Mouse (Mus musculus): ENCODE results near the gene Tpo. TPM values are rescaled to one million over a fixed set of nuclear protein-coding genes. Genes with fewer than 3 reads are reported as not detected.

Gene Tpo
- not detected in 2 replicates for polyA plus RNA-seq (2014; fragmentation: Nextera tagmentation; extraction: Ambion mirVana)

GRCm38 (mm10) chr12:30132524-30132923 lies at the start of gene Tpo:
Gene Tpo, minus strand, starts transcription at chr12:30132624.
- H3K27me3 ChIP-seq (replicated peaks; ENCODE audit: control insufficient read depth, insufficient read depth, low read length), result no peaks in the 10 kb centered on the region
- DNase-seq (ENCODE audit: low spot score) (no peak), ATAC-seq (replicated peaks; ENCODE audit: low FRiP score) (no peak)
- H3K4me2 ChIP-seq, result no peak within 1 kb of the TSS
- no peak within 1 kb of the TSS for H3K9ac ChIP-seq (ENCODE audit: low read depth, low read length)
- no peaks in the 10 kb centered on the region for H3K9me3 ChIP-seq (ENCODE audit: control insufficient read depth, low read length)
- no peak within 1 kb of the TSS for H3K27ac ChIP-seq (ENCODE audit: low read depth, low read length)
- no peaks in the 10 kb centered on the region for H3K36me3 ChIP-seq (ENCODE audit: control insufficient read depth, insufficient read depth, low read length)
- H3K4me3 ChIP-seq (ENCODE audit: low read depth, low read length), result no peak within 1 kb of the TSS
- no peaks in the 10 kb centered on the region for H3K4me1 ChIP-seq (replicated peaks; ENCODE audit: control insufficient read depth, insufficient read depth, low read length)
- 69% methylated on average over 4 of the region's 4 CpGs for WGBS

GRCm38 (mm10) chr12:30181721-30182120 lies 49.3 kb upstream of the Tpo start:
- no peak overlapping the region for H3K4me3 ChIP-seq (ENCODE audit: low read depth, low read length)
- H3K36me3 ChIP-seq (ENCODE audit: control insufficient read depth, insufficient read depth, low read length), result no peaks in the 10 kb centered on the region
- H3K4me1 ChIP-seq (replicated peaks; ENCODE audit: control insufficient read depth, insufficient read depth, low read length), result no peaks in the 10 kb centered on the region
- no peak overlapping the region for H3K9ac ChIP-seq (ENCODE audit: low read depth, low read length)
- no peak overlapping the region for H3K27ac ChIP-seq (ENCODE audit: low read depth, low read length)
- no peak overlapping the region for H3K4me2 ChIP-seq
- DNase-seq (ENCODE audit: low spot score) (no peak), ATAC-seq (replicated peaks; ENCODE audit: low FRiP score) (no peak)
- WGBS, result 77% methylated on average over 3 of the region's 3 CpGs
- no peaks in the 10 kb centered on the region for H3K9me3 ChIP-seq (ENCODE audit: control insufficient read depth, low read length)
- H3K27me3 ChIP-seq (replicated peaks; ENCODE audit: control insufficient read depth, insufficient read depth, low read length), result no peaks in the 10 kb centered on the region

GRCm38 (mm10) chr12:30179623-30180022 lies 47.2 kb upstream of the Tpo start:
- Histone ChIP-seq H3K4me3 (ENCODE audit: low read depth, low read length) (no peak overlapping the region), H3K27me3 (replicated peaks; ENCODE audit: control insufficient read depth, insufficient read depth, low read length) (no peaks in the 10 kb centered on the region), H3K9me3 (ENCODE audit: control insufficient read depth, low read length) (no peaks in the 10 kb centered on the region), H3K9ac (ENCODE audit: low read depth, low read length) (no peak overlapping the region), H3K4me1 (replicated peaks; ENCODE audit: control insufficient read depth, insufficient read depth, low read length) (no peaks in the 10 kb centered on the region), H3K4me2 (no peak overlapping the region), H3K27ac (ENCODE audit: low read depth, low read length) (no peak overlapping the region), H3K36me3 (ENCODE audit: control insufficient read depth, insufficient read depth, low read length) (no peaks in the 10 kb centered on the region)
- 62% methylated on average over 1 of the region's 1 CpGs for WGBS
- ATAC-seq (replicated peaks; ENCODE audit: low FRiP score) (no peak), DNase-seq (ENCODE audit: low spot score) (no peak)

- DNase-seq (ENCODE audit: low spot score) (no peak), ATAC-seq (replicated peaks; ENCODE audit: low FRiP score) (no peak)
- 80% methylated on average over 6 of the region's 6 CpGs for WGBS
- Histone ChIP-seq H3K4me2 (no peak overlapping the region), H3K9me3 (ENCODE audit: control insufficient read depth, low read length) (no peaks in the 10 kb centered on the region), H3K27ac (ENCODE audit: low read depth, low read length) (no peak overlapping the region), H3K36me3 (ENCODE audit: control insufficient read depth, insufficient read depth, low read length) (no peaks in the 10 kb centered on the region), H3K9ac (ENCODE audit: low read depth, low read length) (no peak overlapping the region), H3K4me3 (ENCODE audit: low read depth, low read length) (no peak overlapping the region), H3K4me1 (replicated peaks; ENCODE audit: control insufficient read depth, insufficient read depth, low read length) (no peaks in the 10 kb centered on the region), H3K27me3 (replicated peaks; ENCODE audit: control insufficient read depth, insufficient read depth, low read length) (no peaks in the 10 kb centered on the region)
Measured at GRCm38 (mm10) chr12:30177966-30178365, 45.5 kb upstream of the Tpo start.

GRCm38 (mm10) chr12:30177529-30177928 lies 45.1 kb upstream of the Tpo start:
- Histone ChIP-seq H3K9me3 (ENCODE audit: control insufficient read depth, low read length) (no peaks in the 10 kb centered on the region), H3K9ac (ENCODE audit: low read depth, low read length) (no peak overlapping the region), H3K4me3 (ENCODE audit: low read depth, low read length) (no peak overlapping the region), H3K27ac (ENCODE audit: low read depth, low read length) (no peak overlapping the region), H3K36me3 (ENCODE audit: control insufficient read depth, insufficient read depth, low read length) (no peaks in the 10 kb centered on the region), H3K4me2 (no peak overlapping the region), H3K27me3 (replicated peaks; ENCODE audit: control insufficient read depth, insufficient read depth, low read length) (no peaks in the 10 kb centered on the region), H3K4me1 (replicated peaks; ENCODE audit: control insufficient read depth, insufficient read depth, low read length) (no peaks in the 10 kb centered on the region)
- ATAC-seq (replicated peaks; ENCODE audit: low FRiP score) (no peak), DNase-seq (ENCODE audit: low spot score) (no peak)
- whole genome bisulfite sequencing, result 87% methylated on average over 2 of the region's 2 CpGs

GRCm38 (mm10) chr12:30168491-30168890 lies 36.1 kb upstream of the Tpo start:
- H3K4me3 ChIP-seq (ENCODE audit: low read depth, low read length), result no peak overlapping the region
- H3K9ac ChIP-seq (ENCODE audit: low read depth, low read length), result no peak overlapping the region
- 76% methylated on average over 3 of the region's 3 CpGs for WGBS
- H3K9me3 ChIP-seq (ENCODE audit: control insufficient read depth, low read length), result no peaks in the 10 kb centered on the region
- H3K27me3 ChIP-seq (replicated peaks; ENCODE audit: control insufficient read depth, insufficient read depth, low read length), result no peaks in the 10 kb centered on the region
- ATAC-seq (replicated peaks; ENCODE audit: low FRiP score) (no peak), DNase-seq (ENCODE audit: low spot score) (no peak)
- no peaks in the 10 kb centered on the region for H3K36me3 ChIP-seq (ENCODE audit: control insufficient read depth, insufficient read depth, low read length)
- H3K27ac ChIP-seq (ENCODE audit: low read depth, low read length), result no peak overlapping the region
- no peak overlapping the region for H3K4me2 ChIP-seq
- no peaks in the 10 kb centered on the region for H3K4me1 ChIP-seq (replicated peaks; ENCODE audit: control insufficient read depth, insufficient read depth, low read length)

GRCm38 (mm10) chr12:30164538-30164937 lies 32.1 kb upstream of the Tpo start:
- 82% methylated on average over 5 of the region's 5 CpGs for WGBS
- no peak for DNase-seq (ENCODE audit: low spot score)
- ATAC-seq (replicated peaks; ENCODE audit: low FRiP score), result no peak
- no peaks in the 10 kb centered on the region for H3K27me3 ChIP-seq (replicated peaks; ENCODE audit: control insufficient read depth, insufficient read depth, low read length)
- H3K9me3 ChIP-seq (ENCODE audit: control insufficient read depth, low read length), result no peaks in the 10 kb centered on the region
- no peak overlapping the region for H3K9ac ChIP-seq (ENCODE audit: low read depth, low read length)
- H3K4me1 ChIP-seq (replicated peaks; ENCODE audit: control insufficient read depth, insufficient read depth, low read length), result no peaks in the 10 kb centered on the region
- H3K4me3 ChIP-seq (ENCODE audit: low read depth, low read length), result no peak overlapping the region
- no peak overlapping the region for H3K27ac ChIP-seq (ENCODE audit: low read depth, low read length)
- H3K4me2 ChIP-seq, result no peak overlapping the region
- no peaks in the 10 kb centered on the region for H3K36me3 ChIP-seq (ENCODE audit: control insufficient read depth, insufficient read depth, low read length)

GRCm38 (mm10) chr12:30164005-30164404 lies 31.6 kb upstream of the Tpo start:
- Histone ChIP-seq H3K27ac (ENCODE audit: low read depth, low read length) (no peak overlapping the region), H3K27me3 (replicated peaks; ENCODE audit: control insufficient read depth, insufficient read depth, low read length) (no peaks in the 10 kb centered on the region), H3K9me3 (ENCODE audit: control insufficient read depth, low read length) (no peaks in the 10 kb centered on the region), H3K9ac (ENCODE audit: low read depth, low read length) (no peak overlapping the region), H3K36me3 (ENCODE audit: control insufficient read depth, insufficient read depth, low read length) (no peaks in the 10 kb centered on the region), H3K4me2 (no peak overlapping the region), H3K4me3 (ENCODE audit: low read depth, low read length) (no peak overlapping the region), H3K4me1 (replicated peaks; ENCODE audit: control insufficient read depth, insufficient read depth, low read length) (no peaks in the 10 kb centered on the region)
- 90% methylated on average over 6 of the region's 6 CpGs for WGBS
- ATAC-seq (replicated peaks; ENCODE audit: low FRiP score) (no peak), DNase-seq (ENCODE audit: low spot score) (no peak)

- no peak overlapping the region for H3K9ac ChIP-seq (ENCODE audit: low read depth, low read length)
- no peak overlapping the region for H3K4me3 ChIP-seq (ENCODE audit: low read depth, low read length)
- no peak for DNase-seq (ENCODE audit: low spot score)
- H3K27me3 ChIP-seq (replicated peaks; ENCODE audit: control insufficient read depth, insufficient read depth, low read length), result no peaks in the 10 kb centered on the region
- H3K27ac ChIP-seq (ENCODE audit: low read depth, low read length), result no peak overlapping the region
- 74% methylated on average over 5 of the region's 5 CpGs for WGBS
- no peaks in the 10 kb centered on the region for H3K4me1 ChIP-seq (replicated peaks; ENCODE audit: control insufficient read depth, insufficient read depth, low read length)
- H3K9me3 ChIP-seq (ENCODE audit: control insufficient read depth, low read length), result no peaks in the 10 kb centered on the region
- ATAC-seq (replicated peaks; ENCODE audit: low FRiP score), result no peak
- no peak overlapping the region for H3K4me2 ChIP-seq
- H3K36me3 ChIP-seq (ENCODE audit: control insufficient read depth, insufficient read depth, low read length), result no peaks in the 10 kb centered on the region
Measured at GRCm38 (mm10) chr12:30161731-30162406, 29.4 kb upstream of the Tpo start.

All from liver, embryonic 11.5 days (tissue).